Mouse (Mus musculus) A20 (cell line): ENCODE data around the gene Rpp25.

ENCODE experiments used
- DNase-seq: peaks from one replicate; pipeline ENCODE4 v3.0.0-alpha.2; 2011; ENCODE audit warnings: low read depth, low spot score

The Rpp25 gene

GRCm38 (mm10) chr9:57503622-57504380 is at the start of gene Rpp25:
Gene Rpp25 (plus strand): TSS chr9:57504026.
- DNase-seq: no peak

DNA sequence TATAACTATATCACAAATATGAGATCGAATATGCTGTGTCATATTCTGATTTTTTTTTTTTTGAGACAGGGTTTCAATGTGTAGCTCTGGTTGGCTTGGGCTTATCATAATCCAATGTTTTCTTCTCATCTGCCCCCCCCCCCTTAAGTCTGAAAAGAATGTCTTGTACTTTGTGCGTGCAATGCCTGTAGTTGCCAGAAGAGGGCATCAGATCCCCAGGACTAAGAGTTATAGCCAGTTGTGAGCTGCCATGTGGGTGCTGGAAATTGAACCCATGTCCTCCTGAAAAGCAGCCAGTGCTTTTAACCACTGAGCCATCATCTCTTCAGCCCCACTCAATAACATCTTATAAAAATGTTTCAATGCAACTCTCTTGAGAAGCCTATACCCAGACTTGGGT is 44.1 kb upstream of the Rpp25 start:
- DNase-seq: peak; percentile 49

- no peak for DNase-seq
Measured at GRCm38 (mm10) chr9:57462866-57463265, 41.0 kb upstream of the Rpp25 start.

GRCm38 (mm10) chr9:57466101-57466500 is 37.7 kb upstream of the Rpp25 start:
- DNase-seq: no peak

DNA sequence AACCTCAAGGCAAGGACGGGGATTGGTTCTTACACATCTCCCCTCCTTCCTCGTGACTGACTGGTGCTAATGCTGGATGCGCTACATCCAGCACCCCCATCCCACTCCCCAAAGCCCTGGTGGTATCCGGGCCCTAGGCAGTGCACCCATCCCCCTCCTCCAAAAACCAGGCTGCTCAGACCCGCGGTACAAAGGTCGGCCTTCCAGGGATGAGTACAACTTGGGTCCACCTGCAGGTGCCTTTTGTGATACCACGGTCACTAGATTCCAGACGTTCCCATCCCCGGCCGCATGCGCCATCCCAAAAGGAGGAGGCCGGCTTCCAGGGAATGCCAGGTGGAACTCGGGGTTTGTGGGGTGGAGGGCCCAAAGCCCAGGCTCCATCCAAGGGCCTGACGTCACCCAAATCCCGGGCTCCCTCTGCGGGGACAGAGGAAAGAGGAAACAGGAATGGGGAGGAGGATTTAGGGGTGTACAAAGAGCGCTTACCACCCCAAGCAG is 36.5 kb upstream of the Rpp25 start:
- no peak for DNase-seq

DNA sequence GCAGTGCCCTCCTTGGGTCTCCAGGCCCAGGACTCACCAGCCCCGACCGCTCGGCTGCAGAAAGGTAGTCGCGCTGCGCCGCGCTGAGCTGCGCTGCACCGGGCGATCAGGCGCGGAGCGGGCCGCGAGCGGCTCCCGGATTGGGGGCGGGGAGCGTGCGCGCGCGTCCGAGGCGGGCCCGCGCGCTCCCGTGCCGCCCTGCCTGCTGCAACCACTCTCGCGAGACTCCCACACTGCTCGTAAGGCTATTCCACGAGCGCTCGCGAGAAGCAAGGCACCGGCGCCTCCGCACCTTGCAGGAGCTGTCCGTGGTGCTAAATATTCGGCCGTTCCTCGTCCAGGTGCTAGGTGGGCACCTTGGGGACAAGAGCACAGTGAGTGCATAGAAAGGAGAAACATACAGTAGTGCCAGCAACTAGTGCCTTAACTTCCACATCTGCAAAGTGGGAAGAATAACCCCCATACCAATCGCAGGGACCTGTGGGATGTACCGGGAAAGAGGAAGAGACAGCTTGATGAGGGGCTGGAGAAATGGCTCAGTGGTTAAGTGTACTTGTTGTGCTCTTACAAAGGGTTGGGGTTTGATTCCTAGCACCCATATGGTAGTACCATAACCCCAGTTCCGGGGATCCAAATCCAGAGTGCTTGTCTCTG is 35.8 kb upstream of the Rpp25 start, which contains the start of gene Scamp5:
Scamp5 (minus strand) TSS at position 165 of the 654 bp plus-strand sequence.
- DNase-seq: peak; percentile 91

GRCm38 (mm10) chr9:57468914-57469313 is 34.9 kb upstream of the Rpp25 start:
- DNase-seq: no peak

GRCm38 (mm10) chr9:57485774-57486173 is 18.1 kb upstream of the Rpp25 start:
- peak; percentile 78 for DNase-seq

GRCm38 (mm10) chr9:57487807-57488206 is 16.0 kb upstream of the Rpp25 start:
- no peak for DNase-seq

DNA sequence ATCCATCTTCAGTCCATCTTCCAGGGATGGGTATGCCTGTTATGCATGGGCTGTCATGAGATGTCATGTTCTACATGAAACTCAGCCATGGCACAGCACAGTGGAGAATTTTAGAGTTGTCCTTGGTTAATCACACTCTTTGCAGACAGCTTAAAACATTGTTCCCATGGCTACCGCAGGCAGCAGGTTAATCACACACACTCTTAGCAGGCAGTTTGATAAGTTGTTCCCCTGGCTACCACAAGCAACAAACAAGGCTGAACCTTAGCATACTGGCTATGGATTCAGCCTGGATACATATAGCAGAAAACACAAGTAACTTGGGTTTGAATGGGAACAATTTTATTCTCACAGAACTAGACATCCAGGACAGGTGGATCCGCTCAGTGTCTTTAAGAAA is 10.3 kb upstream of the Rpp25 start:
- DNase-seq: no peak

- no peak for DNase-seq
Measured at GRCm38 (mm10) chr9:57494970-57495369, 8.9 kb upstream of the Rpp25 start.

DNA sequence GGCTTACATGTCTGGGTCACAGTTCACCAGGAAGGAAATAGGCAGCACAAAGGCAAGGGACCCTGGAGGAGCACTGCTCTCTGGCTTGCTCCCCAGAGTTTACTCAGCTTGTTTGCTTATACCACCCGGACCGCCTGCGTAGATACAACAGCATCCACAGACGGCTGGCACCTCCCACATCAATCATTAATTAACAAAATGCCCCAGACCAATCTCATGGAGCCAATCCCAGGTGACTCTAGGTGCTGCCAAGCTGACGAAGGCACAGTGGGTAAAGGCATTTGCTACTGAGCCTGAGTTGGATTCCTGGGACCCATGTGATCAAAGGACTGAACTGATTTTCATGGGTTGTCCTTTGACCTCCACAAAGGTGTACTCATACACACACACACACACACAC is 6.6 kb upstream of the Rpp25 start:
- no peak for DNase-seq

- no peak for DNase-seq
Measured at GRCm38 (mm10) chr9:57498536-57498935, 5.3 kb upstream of the Rpp25 start.

DNA sequence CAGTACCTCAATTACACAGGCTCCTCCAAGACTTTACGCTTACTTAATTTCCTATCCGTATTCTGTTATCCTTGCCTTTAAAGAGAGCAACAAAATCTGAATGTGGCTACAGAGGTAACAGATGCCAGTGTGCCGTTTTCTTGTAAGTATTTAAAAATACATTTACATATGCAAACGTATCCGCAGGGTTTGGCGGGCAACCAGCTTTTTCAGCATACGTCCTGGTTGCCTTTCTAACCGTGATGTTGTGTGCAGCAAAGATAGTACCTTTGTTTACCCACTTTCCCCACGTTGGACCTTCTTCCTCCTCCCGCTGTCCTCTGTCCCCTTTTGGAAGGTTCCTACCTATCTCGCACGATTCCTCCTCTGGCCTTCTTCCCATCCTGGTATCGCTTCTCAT is 2.4 kb upstream of the Rpp25 start:
- DNase-seq: peak; percentile 24

- DNase-seq: peak; percentile 24
Measured at GRCm38 (mm10) chr9:57501861-57502260, 2.0 kb upstream of the Rpp25 start.

DNA sequence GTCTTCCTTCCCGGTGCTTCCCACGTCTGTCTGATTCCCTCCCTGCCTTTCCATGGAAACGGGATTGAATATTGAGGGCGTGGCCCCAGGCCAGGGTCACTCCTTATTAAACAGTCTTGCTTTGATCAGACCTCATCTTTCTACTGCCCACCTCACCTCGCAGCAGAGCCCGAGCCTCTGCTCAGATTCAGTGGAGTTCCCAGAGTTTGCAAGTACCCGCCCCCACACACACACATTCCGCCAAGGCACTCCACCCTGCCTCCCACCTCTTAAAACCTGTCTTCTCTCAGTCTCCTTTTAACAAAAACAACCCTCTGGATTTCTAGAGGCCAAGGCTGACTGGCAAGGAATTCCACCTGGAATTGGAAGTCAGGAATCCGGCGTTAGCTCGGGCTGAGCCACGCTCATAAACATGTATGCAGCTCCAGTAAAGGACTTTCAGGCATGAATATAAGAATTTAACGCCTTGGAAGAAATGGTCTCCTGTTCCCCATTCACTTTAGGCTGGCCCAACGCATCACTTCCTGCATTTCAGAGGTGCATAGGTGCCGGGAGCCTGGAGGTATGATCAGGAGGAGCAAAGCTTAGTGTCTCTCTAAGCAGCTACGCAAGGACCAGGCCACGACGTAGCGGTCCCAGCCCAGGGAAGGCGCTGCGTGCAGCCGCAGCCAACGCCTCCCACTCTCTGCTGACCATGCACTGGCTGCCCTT is 760 bp upstream of the Rpp25 start:
- no peak for DNase-seq

DNA sequence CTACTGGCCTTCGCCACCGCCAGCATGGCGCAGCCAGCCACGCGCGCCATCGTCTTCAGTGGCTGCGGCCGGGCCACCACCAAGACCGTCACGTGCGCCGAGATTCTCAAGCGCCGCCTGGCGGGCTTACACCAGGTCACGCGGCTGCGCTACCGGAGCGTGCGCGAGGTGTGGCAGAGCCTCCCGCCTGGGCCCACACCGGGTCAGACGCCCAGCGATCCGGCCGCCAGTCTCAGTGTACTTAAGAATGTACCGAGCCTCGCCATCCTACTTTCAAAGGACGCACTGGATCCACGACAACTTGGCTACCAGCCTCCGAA is 515 bp downstream of the Rpp25 start:
- no peak for DNase-seq

- no peak for DNase-seq
Measured at GRCm38 (mm10) chr9:57504891-57505290, 1.1 kb downstream of the Rpp25 start.

GRCm38 (mm10) chr9:57505700-57506099 is 1.9 kb downstream of the Rpp25 start:
- no peak for DNase-seq

- DNase-seq: no peak
Measured at GRCm38 (mm10) chr9:57510577-57510976, 6.8 kb downstream of the Rpp25 start.

- DNase-seq: peak; percentile 79
Measured at GRCm38 (mm10) chr9:57517113-57517512, 13.3 kb downstream of the Rpp25 start.

DNA sequence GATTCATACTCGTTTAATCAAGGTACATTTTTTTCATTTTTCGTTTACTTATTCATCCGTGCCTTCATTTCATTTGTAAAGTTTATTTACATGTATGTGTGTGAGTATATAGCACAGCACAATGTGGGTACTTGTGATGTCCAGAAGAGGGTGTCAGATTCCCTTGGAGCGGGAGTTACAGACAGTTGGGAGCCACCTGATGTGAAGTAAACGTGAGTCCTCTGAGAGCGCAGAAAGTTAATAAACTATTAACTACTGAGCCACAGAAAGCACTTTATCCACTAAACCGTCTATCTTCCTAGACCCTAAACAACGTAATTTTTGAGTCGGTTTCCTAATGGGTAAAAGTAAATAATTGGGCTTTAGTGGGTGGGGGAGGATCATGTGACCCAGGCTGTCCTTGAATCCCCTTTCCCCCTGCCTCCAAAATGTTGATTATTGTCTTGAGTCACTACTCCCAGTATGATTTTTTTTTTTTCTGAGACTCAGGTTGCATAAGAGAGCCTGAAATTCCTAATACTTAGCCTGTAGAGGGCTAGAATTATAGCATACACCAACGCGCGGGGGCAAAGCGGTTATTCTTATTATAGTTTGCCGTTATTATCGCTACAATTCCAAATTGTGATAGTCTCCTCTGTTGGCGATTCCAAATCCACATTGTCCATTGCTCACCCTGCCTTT is 16.7 kb downstream of the Rpp25 start:
- DNase-seq: peak; percentile 49
